In the genomic region with DNA sequence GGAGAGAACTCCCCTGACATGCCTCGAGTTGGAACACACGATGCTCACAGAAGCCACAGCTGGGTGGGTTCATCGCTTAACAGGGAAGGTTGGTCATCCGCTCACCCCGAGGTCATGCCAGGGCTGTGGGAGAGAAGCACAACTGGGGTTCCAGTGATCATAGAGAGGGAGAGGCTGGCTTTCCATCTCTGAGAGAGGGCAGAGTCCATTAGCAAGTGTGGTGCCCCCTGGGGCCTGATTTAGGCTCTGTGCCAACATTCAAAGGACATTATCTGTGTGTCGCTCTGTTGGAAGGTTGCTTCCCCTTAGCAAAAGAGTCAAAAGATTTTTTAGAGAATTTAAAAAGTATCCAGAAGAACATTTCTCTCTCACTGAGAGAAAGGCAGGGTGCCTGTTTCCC, we compare ENCODE assay signal across 15 mouse cellular contexts.
"Had no signal": no experiment of that assay in that cellular context is flagged by ENCODE, and none has a peak within 500 bp of the region (broad histone marks: within the 10 kb centered on the region; RNA-seq: fewer than 3 reads in every experiment).

No protein-coding gene starts in this region.

- H3K4me3 ChIP-seq: kidney, embryonic 15.5 days; left cerebral cortex, adult 2 months; limb, embryonic 15.5 days; liver, embryonic 12.5 days; midbrain, embryonic 10.5 days; neural tube, embryonic 15.5 days had no signal

- H3K9ac ChIP-seq: kidney, embryonic 15.5 days; limb, embryonic 15.5 days; liver, embryonic 12.5 days; lung, embryonic 14.5 days; neural tube, embryonic 15.5 days had no signal

- ATAC-seq: liver, embryonic 12.5 days; midbrain, embryonic 16.5 days had no signal

- H3K4me2 ChIP-seq: kidney, embryonic 15.5 days; limb, embryonic 15.5 days; liver, embryonic 12.5 days; lung, embryonic 14.5 days; neural tube, embryonic 15.5 days had no signal

- H3K9me3 ChIP-seq: kidney, embryonic 15.5 days; limb, embryonic 15.5 days; liver, embryonic 12.5 days; midbrain, embryonic 10.5 days; neural tube, embryonic 15.5 days had no signal

- H3K36me3 ChIP-seq: kidney, embryonic 15.5 days; limb, embryonic 15.5 days; liver, embryonic 12.5 days; midbrain, embryonic 10.5 days; neural tube, embryonic 15.5 days had no signal

- H3K27ac ChIP-seq: kidney, embryonic 15.5 days; left cerebral cortex, adult 2 months; limb, embryonic 15.5 days; liver, embryonic 12.5 days; midbrain, embryonic 10.5 days; neural tube, embryonic 15.5 days had no signal

- DNase-seq: kidney, adult 2 months; lung, embryonic 14.5 days; lung, postnatal 10 days; lung, postnatal 4 days; right cerebral cortex, postnatal 4 days; spleen, adult 18-20 months; thymus, adult 18-20 months; thymus, postnatal 14 days had no signal

- H3K4me1 ChIP-seq: kidney, embryonic 15.5 days; limb, embryonic 15.5 days; liver, embryonic 12.5 days had no signal
